Mouse (Mus musculus) lung, postnatal 0 days (tissue): Measurements from ENCODE around the gene Rgs6. TPM values are rescaled to one million over a fixed set of nuclear protein-coding genes. Genes with fewer than 3 reads are reported as not detected.

Experiments used
- ATAC-seq: fragments of 200-750 bp; cut with Nextera tagmentation; 2 replicates; pipeline ENCODE4 v1.8.0; 2017; ENCODE audit warnings: moderate library complexity
- DNase-seq: peaks from one replicate; pipeline ENCODE4 v3.0.0-alpha.2; 2016; ENCODE audit warnings: low spot score
- H3K27ac ChIP-seq: fragments of 300-500 bp; sonication (generic); 2 replicates; pipeline ENCODE4 v1.5.1; 2014; ENCODE audit warnings: antibody characterized with exemption, mild to moderate bottlenecking, low read length, mixed read lengths
- H3K27me3 ChIP-seq: fragments of 300-500 bp; sonication (generic); replicated peaks from 2 replicates; pipeline ENCODE4 v1.6.1; 2014; ENCODE audit warnings: low read length, mixed read lengths; ENCODE audit not compliant: insufficient read depth
- H3K36me3 ChIP-seq: fragments of 300-500 bp; sonication (generic); 2 replicates; pipeline ENCODE4 v1.6.1; 2014; ENCODE audit warnings: low read length, mixed read lengths; ENCODE audit not compliant: insufficient read depth
- H3K4me1 ChIP-seq: fragments of 300-500 bp; sonication (generic); 2 replicates; pipeline ENCODE4 v1.6.1; 2014; ENCODE audit warnings: antibody characterized with exemption, low read depth, low read length, mixed read lengths; ENCODE audit not compliant: insufficient read depth
- H3K4me2 ChIP-seq: fragments of 300-500 bp; sonication (generic); replicated peaks from 2 replicates; pipeline ENCODE4 v1.6.1; 2014; ENCODE audit warnings: low read depth, mild to moderate bottlenecking, low read length, moderate library complexity, mixed read lengths
- H3K4me3 ChIP-seq: fragments of 300-500 bp; sonication (generic); 2 replicates; pipeline ENCODE4 v1.5.1; 2014; ENCODE audit warnings: low read depth, low read length
- H3K9ac ChIP-seq: fragments of 300-500 bp; sonication (generic); replicated peaks from 2 replicates; pipeline ENCODE4 v1.6.1; 2014; ENCODE audit warnings: low read depth, mild to moderate bottlenecking
- H3K9me3 ChIP-seq: fragments of 300-500 bp; sonication (generic); 2 replicates; pipeline ENCODE4 v1.6.1; 2016; ENCODE audit warnings: low read length, mixed read lengths
- CTCF ChIP-seq: IDR thresholded peaks from 2 replicates; pipeline ENCODE4 v1.5.1; 2016; ENCODE audit warnings: antibody characterized with exemption, mild to moderate bottlenecking
- EP300 ChIP-seq: IDR thresholded peaks from 2 replicates; pipeline ENCODE4 v1.6.1; 2016; ENCODE audit warnings: antibody characterized with exemption, mild to moderate bottlenecking, control low read depth
- WGBS: fragments of 180-500 bp; shearing (Covaris S2); extraction: QIAGEN DNeasy Blood & Tissue Kit; methylation state at CpG from one replicate; pipeline ENCODE4 v1.1.7; 2014; 5-methylcytosine and 5-hydroxymethylcytosine counted together
- polyA plus RNA-seq: library from polyadenylated mRNA; unstranded; fragments of >200 nt; fragmentation: Nextera tagmentation; extraction: Ambion mirVana; gene quantifications from 2 replicates; pipeline ENCODE4 v1.2.1, GENCODE M21; 2015

The Rgs6 gene
- polyA plus RNA-seq, 1 experiment from 2014 or later = 2.6 TPM

DNA sequence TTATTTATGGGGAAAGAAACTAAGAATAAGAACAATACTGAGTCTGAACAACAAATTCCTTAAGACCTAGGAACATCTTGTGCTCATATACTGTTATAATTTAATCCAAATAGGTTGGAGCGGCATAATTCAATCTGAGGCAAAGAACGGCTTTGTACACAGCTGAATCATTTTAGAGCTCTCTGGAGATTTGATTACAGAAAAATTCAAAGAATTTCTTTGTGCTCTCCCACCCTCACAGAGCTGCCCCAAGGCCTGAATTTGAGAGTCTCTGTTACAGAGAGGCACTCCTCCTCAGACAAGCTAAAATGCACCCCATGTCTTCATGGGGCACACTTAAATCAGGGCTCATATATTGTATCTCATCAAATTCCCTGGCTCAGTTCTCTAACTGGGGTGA is 332.1 kb downstream of the Rgs6 start:
- DNase-seq (peak; percentile 30), ATAC-seq (no peak)
- TF ChIP-seq EP300 = no peak
- no peak for TF ChIP-seq CTCF
- H3K4me1 ChIP-seq = peaks cover 4% of the 10 kb centered on the region; the same call in 1 of the 2 replicates
- no peaks in the 10 kb centered on the region for H3K36me3 ChIP-seq
- no peak overlapping the region for H3K4me3 ChIP-seq
- H3K9ac ChIP-seq = no peak overlapping the region
- H3K27ac ChIP-seq = no peak overlapping the region
- H3K9me3 ChIP-seq = no peaks in the 10 kb centered on the region
- WGBS = 30% methylated on average over 2 of the region's 2 CpGs
- H3K4me2 ChIP-seq = no peak overlapping the region
- H3K27me3 ChIP-seq = no peaks in the 10 kb centered on the region

- H3K27ac ChIP-seq = no peak overlapping the region
- whole genome bisulfite sequencing = 87% methylated on average over 20 of the region's 20 CpGs
- no peaks in the 10 kb centered on the region for H3K9me3 ChIP-seq
- no peaks in the 10 kb centered on the region for H3K36me3 ChIP-seq
- ATAC-seq = no peak
- DNase-seq = no peak
- TF ChIP-seq EP300 = no peak
- TF ChIP-seq CTCF = no peak
- H3K9ac ChIP-seq = no peak overlapping the region
- H3K27me3 ChIP-seq = no peaks in the 10 kb centered on the region
- H3K4me1 ChIP-seq = peaks cover 4% of the 10 kb centered on the region; the same call in 1 of the 2 replicates
- H3K4me2 ChIP-seq = no peak overlapping the region
- H3K4me3 ChIP-seq = no peak overlapping the region
Observed at GRCm38 (mm10) chr12:82921287-82922015, 333.4 kb downstream of the Rgs6 start.

DNA sequence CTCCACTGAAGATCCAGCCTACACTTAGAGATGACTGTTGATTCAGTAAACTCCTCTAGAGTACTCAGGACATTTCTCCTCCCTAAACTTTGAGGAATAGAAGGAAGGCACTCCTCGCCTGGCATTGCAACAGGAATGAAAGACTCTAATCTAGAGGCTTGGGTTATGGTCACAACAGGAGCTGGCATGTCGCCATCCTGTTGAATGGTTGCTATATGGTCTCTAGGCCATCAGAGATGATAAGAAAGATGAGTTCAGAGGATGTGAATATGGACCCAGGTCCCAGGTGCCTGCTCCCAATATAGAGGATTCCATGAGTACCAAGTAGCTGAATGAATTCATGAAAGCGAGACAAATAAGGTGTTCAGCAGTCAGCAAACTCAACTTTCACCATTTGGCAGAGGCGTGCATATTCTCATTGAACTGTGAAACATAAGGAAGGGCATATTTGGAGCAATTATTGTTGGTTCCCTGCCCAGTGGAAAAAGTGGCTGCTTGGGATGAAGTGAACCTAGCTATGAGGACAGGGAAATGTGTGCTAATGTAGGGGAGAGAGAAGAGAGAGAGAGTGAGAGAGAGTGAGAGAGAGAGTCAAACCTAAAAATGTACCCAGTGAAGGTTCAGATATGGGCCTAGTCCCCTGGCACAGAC is 334.9 kb downstream of the Rgs6 start:
- Histone ChIP-seq H3K4me2 (no peak overlapping the region), H3K27me3 (no peaks in the 10 kb centered on the region), H3K27ac (no peak overlapping the region), H3K36me3 (no peaks in the 10 kb centered on the region), H3K9ac (no peak overlapping the region), H3K9me3 (no peaks in the 10 kb centered on the region), H3K4me1 (peaks cover 4% of the 10 kb centered on the region; the same call in 1 of the 2 replicates), H3K4me3 (no peak overlapping the region)
- ATAC-seq (no peak), DNase-seq (no peak)
- WGBS = 84% methylated on average over 4 of the region's 4 CpGs
- no peak for TF ChIP-seq EP300
- no peak for TF ChIP-seq CTCF

DNA sequence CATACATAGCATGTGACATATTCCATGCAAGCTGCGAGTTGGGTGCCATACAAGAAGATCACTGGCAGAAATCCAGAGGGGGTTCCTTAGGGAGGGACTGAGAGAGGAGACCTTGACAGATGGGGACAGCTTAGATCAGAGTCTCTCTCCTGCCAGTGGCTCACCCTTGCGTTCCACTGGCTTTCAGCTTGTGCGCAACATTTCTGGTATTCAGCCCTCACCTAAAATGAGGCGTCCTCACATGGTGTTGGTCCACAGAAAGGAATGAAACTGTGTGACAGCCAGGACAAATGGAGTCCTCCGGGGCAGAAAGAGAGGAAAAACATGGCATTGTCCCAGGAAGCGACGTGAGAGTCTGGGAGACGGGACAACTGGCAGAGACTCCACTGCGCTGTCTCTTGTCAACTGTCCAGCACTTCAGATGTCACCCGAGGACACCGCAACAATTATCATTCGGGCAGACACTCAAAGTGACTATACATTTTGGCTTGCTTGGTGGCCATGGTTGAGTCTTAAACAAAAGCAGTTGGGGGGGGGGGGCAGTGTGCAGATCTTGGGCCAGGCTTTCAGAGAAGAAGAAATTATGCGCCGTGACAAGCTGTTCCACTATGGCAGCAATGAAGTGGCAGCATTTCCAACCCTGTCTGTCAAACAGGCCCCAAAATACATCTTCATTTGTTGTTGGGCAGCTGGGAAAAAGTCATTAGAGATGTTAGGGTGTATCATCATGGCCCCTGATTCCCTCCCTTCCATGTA is 344.8 kb downstream of the Rgs6 start:
- DNase-seq (peak; percentile 81), ATAC-seq (peak; percentile 80)
- H3K9me3 ChIP-seq = no peaks in the 10 kb centered on the region
- H3K4me2 ChIP-seq = 0 out of 2 replicates have a peak overlapping the region, but pooled peaks have one; percentile 14
- no peaks in the 10 kb centered on the region for H3K27me3 ChIP-seq
- no peaks in the 10 kb centered on the region for H3K36me3 ChIP-seq
- H3K4me3 ChIP-seq = no peak overlapping the region
- WGBS = 59% methylated on average over 14 of the region's 14 CpGs
- TF ChIP-seq EP300 = 0 out of 2 replicates have a peak, but pooled peaks have one; percentile 18
- no peak for TF ChIP-seq CTCF
- peaks cover 5% of the 10 kb centered on the region; the same call in 1 of the 2 replicates for H3K4me1 ChIP-seq
- no peak overlapping the region for H3K27ac ChIP-seq
- H3K9ac ChIP-seq = no peak overlapping the region

DNA sequence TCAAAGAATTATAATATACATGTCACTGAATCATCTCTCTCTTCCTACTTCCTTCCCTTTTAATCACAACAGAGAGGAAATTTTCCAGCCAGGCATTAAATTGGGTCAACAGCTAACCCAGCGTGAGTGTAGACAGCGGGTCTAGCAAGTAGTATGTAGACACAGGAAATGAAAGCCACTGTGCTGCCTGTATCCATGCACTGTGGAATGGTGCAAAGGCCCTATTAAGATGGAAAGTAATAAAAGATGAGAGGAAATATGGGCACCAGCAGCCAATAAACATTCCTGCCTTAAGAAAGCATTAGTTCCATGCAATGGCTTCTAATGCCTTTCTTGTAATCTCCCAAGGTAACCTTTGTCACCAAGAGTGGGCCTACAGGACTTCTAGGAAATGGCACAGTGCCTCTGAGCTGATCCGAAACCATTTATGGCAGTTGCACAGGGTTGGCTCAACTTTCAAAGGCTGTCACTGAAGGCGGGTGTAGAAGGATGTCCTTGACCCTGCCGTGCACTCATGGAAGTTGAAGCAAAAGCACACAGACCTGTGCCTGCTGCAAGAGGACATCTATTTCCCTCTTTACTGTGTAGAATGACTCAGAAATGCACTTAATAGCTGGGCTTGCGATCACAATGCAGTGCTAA is 347.1 kb downstream of the Rgs6 start:
- Histone ChIP-seq H3K27ac (no peak overlapping the region), H3K9me3 (no peaks in the 10 kb centered on the region), H3K27me3 (no peaks in the 10 kb centered on the region), H3K4me2 (no peak overlapping the region), H3K36me3 (no peaks in the 10 kb centered on the region), H3K4me1 (peaks cover 5% of the 10 kb centered on the region; the same call in 1 of the 2 replicates), H3K9ac (no peak overlapping the region), H3K4me3 (no peak overlapping the region)
- WGBS = 33% methylated on average over 6 of the region's 6 CpGs
- peak; percentile 64 for ATAC-seq
- 0 out of 2 replicates have a peak, but pooled peaks have one; percentile 10 for TF ChIP-seq EP300
- TF ChIP-seq CTCF = no peak
- peak; percentile 70 for DNase-seq

DNA sequence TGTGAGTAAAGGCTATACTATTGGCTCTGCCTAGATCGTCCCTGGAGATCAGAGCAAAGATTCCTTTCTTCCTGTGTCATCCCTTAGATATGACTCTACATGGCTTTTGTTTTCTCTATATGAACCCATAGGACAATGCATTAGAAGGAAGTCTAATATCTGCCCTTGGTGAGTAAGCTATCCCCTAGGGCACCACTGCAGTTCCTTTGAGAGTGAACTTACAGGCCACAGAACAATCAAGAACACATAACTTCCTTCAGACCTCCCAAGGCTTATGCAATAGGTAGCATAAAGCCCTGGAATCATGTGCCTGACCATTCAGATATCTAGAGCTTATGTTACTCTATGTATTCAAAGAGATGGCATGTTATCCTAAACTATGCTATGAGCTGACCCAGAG is 347.7 kb downstream of the Rgs6 start:
- no peak for ATAC-seq
- no peaks in the 10 kb centered on the region for H3K36me3 ChIP-seq
- H3K4me1 ChIP-seq = peaks cover 5% of the 10 kb centered on the region; the same call in 1 of the 2 replicates
- no peaks in the 10 kb centered on the region for H3K9me3 ChIP-seq
- TF ChIP-seq EP300 (no peak), CTCF (no peak)
- no peak for DNase-seq
- 28% methylated on average over 1 of the region's 1 CpGs for WGBS
- H3K4me2 ChIP-seq = no peak overlapping the region
- no peak overlapping the region for H3K27ac ChIP-seq
- no peak overlapping the region for H3K9ac ChIP-seq
- no peaks in the 10 kb centered on the region for H3K27me3 ChIP-seq
- no peak overlapping the region for H3K4me3 ChIP-seq
